Mouse (Mus musculus) lung, embryonic 14.5 days (tissue): Measurements from ENCODE around the gene Bbx. TPM values are rescaled to one million over a fixed set of nuclear protein-coding genes. Genes with fewer than 3 reads are reported as not detected.

ENCODE experiments used
- ATAC-seq: fragments of 200-750 bp; cut with Nextera tagmentation; 2 replicates; pipeline ENCODE4 v1.8.0; 2017; ENCODE audit warnings: mild to moderate bottlenecking, moderate TSS enrichment, moderate library complexity; ENCODE audit not compliant: insufficient read depth
- DNase-seq: peaks from one replicate; pipeline ENCODE4 v3.0.0-alpha.2; 2015
- H3K27ac ChIP-seq: fragments of 300-500 bp; sonication (generic); 2 replicates; pipeline ENCODE4 v1.5.1; 2014; ENCODE audit warnings: low read depth, mild to moderate bottlenecking, moderate library complexity
- H3K27me3 ChIP-seq: fragments of 300-500 bp; sonication (generic); 2 replicates; pipeline ENCODE4 v1.6.1; 2014; ENCODE audit warnings: low read length, control low read depth; ENCODE audit not compliant: insufficient read depth
- H3K36me3 ChIP-seq: fragments of 300-500 bp; sonication (generic); 2 replicates; pipeline ENCODE4 v1.6.1; 2014; ENCODE audit warnings: control low read depth; ENCODE audit not compliant: insufficient read depth
- H3K4me1 ChIP-seq: fragments of 300-500 bp; sonication (generic); 2 replicates; pipeline ENCODE4 v1.6.1; 2014; ENCODE audit warnings: antibody characterized with exemption, control low read depth; ENCODE audit not compliant: insufficient read depth
- H3K4me2 ChIP-seq: fragments of 300-500 bp; sonication (generic); 2 replicates; pipeline ENCODE4 v1.6.1; 2014; ENCODE audit warnings: mild to moderate bottlenecking
- H3K4me3 ChIP-seq: fragments of 300-500 bp; sonication (generic); 2 replicates; pipeline ENCODE4 v1.5.1; 2014; ENCODE audit warnings: low read depth, low read length
- H3K9ac ChIP-seq: fragments of 300-500 bp; sonication (generic); 2 replicates; pipeline ENCODE4 v1.6.1; 2014
- H3K9me3 ChIP-seq: fragments of 300-500 bp; sonication (generic); 2 replicates; pipeline ENCODE4 v1.6.1; 2016; ENCODE audit warnings: low read depth, low read length, control low read depth
- CTCF ChIP-seq: IDR thresholded peaks from 2 replicates; pipeline ENCODE4 v1.5.1; 2016; ENCODE audit warnings: antibody characterized with exemption, low read depth
- WGBS: fragments of 180-500 bp; shearing (Covaris S2); extraction: QIAGEN DNeasy Blood & Tissue Kit; methylation state at CpG from one replicate; pipeline ENCODE4 v1.1.7; 2014; 5-methylcytosine and 5-hydroxymethylcytosine counted together
- polyA plus RNA-seq: library from polyadenylated mRNA; unstranded; fragments of >200 nt; fragmentation: Nextera tagmentation; extraction: Ambion mirVana; gene quantifications from 2 replicates; pipeline ENCODE4 v1.2.1, GENCODE M21; 2014

Bbx gene
- polyA plus RNA-seq, 1 experiment from 2014 or later = 40.5 TPM

DNA sequence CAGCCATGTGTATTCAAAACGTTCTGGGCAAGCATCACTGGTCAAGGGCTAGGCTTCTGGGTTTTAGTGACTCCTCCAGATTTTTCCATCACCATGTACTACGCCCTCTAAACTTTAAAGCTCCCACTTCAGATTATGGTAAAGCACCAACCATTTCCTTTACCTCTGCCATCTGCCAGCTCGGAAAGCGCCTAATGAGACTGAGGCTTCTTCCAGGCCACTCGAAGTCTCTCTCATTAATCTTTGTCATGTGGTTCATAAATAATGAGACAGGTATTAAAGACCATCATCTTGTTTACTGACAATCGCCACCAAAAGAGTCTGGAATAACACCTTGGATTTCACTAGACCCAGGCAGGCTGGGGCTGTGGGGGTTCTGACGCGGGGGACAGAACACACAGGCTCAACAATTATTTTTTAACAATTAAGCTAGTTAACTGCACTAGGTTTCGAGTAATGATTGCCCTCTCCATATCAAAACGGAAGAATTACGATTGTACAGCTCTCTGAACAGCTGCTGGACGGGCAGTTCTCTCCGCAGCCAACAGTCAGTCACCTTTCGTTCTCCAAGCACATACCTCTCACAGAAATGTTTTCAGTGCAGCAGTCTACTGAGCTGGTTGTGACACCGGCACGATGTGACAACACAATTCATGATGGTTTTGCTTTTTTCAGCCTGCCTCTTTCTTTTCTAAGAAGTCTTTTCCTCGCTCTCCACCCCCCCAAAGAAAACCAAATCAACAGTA is 68.6 kb downstream of the Bbx start:
- no peaks in the 10 kb centered on the region for H3K9me3 ChIP-seq
- ATAC-seq (no peak), DNase-seq (no peak)
- peak overlapping the region; percentile 66 for H3K4me2 ChIP-seq
- no peaks in the 10 kb centered on the region for H3K4me1 ChIP-seq
- H3K27ac ChIP-seq = peak overlapping the region; percentile 68
- no peaks in the 10 kb centered on the region for H3K27me3 ChIP-seq
- 32% methylated on average over 17 of the region's 17 CpGs for WGBS
- H3K4me3 ChIP-seq = peak overlapping the region; percentile 39
- TF ChIP-seq CTCF = no peak
- H3K36me3 ChIP-seq = no peaks in the 10 kb centered on the region
- peak overlapping the region; percentile 43 for H3K9ac ChIP-seq

- H3K9ac ChIP-seq = no peak overlapping the region
- DNase-seq (no peak), ATAC-seq (no peak)
- no peak for TF ChIP-seq CTCF
- H3K4me2 ChIP-seq = no peak overlapping the region
- no peak overlapping the region for H3K27ac ChIP-seq
- WGBS = 76% methylated on average over 7 of the region's 7 CpGs
- H3K36me3 ChIP-seq = 0 out of 2 replicates have a peak, but pooled peaks cover 3% of the 10 kb centered on the region
- no peaks in the 10 kb centered on the region for H3K9me3 ChIP-seq
- H3K4me1 ChIP-seq = no peaks in the 10 kb centered on the region
- no peaks in the 10 kb centered on the region for H3K27me3 ChIP-seq
- no peak overlapping the region for H3K4me3 ChIP-seq
Observed at GRCm38 (mm10) chr16:50360631-50361030, 71.6 kb downstream of the Bbx start.

- no peaks in the 10 kb centered on the region for H3K36me3 ChIP-seq
- H3K4me2 ChIP-seq = no peak overlapping the region
- no peak overlapping the region for H3K4me3 ChIP-seq
- 91% methylated on average over 2 of the region's 2 CpGs for WGBS
- no peak for TF ChIP-seq CTCF
- ATAC-seq (no peak), DNase-seq (no peak)
- no peaks in the 10 kb centered on the region for H3K27me3 ChIP-seq
- H3K27ac ChIP-seq = no peak overlapping the region
- H3K4me1 ChIP-seq = no peaks in the 10 kb centered on the region
- H3K9ac ChIP-seq = no peak overlapping the region
- H3K9me3 ChIP-seq = no peaks in the 10 kb centered on the region
Observed at GRCm38 (mm10) chr16:50329684-50330083, 102.5 kb downstream of the Bbx start.

DNA sequence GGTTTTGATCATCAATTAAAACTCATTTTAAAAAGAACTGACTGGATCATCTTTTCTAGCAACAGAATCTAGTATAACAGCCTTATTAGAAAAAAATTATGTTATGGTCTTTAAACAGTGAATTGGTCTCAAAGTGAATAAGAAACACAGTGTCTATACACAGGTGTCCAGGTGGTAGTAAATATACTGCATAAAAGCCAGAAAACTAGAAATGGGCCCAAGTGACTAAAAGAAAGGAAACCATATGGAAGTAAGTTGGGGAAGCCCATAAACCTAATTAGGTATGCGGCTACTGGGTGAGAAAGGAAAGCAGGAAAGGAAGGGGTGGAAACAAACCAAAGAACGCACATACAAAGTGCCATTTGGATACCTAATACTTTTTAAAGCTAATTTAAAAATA is 107.4 kb downstream of the Bbx start:
- Histone ChIP-seq H3K4me1 (no peaks in the 10 kb centered on the region), H3K27ac (no peak overlapping the region), H3K27me3 (no peaks in the 10 kb centered on the region), H3K9ac (no peak overlapping the region), H3K9me3 (no peaks in the 10 kb centered on the region), H3K4me3 (no peak overlapping the region), H3K4me2 (no peak overlapping the region), H3K36me3 (no peaks in the 10 kb centered on the region)
- ATAC-seq (no peak), DNase-seq (no peak)
- TF ChIP-seq CTCF = no peak
- WGBS = 91% methylated on average over 2 of the region's 2 CpGs

GRCm38 (mm10) chr16:50324292-50324691 is 107.9 kb downstream of the Bbx start:
- WGBS = 85% methylated on average over 6 of the region's 6 CpGs
- no peaks in the 10 kb centered on the region for H3K36me3 ChIP-seq

DNA sequence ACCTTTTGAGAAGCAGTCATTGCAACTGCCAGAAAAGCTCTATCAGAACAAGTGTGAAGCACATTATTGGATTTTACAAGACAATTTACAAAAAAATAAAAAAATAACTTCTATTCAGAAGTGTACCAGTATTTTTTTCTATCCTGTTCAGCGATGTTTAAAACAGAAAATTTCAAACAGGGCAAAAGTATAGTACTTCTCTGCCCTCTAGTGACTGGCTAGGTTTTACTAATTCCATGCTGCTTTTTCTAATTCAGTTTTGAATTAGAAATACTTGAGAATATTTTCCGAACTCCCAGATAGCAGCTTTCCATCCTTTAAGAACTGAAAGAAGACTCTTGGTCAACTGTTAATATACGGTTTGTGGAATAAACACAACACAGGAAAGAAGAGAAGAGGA is 110.8 kb downstream of the Bbx start:
- WGBS = 71% methylated on average over 3 of the region's 3 CpGs
- no peaks in the 10 kb centered on the region for H3K27me3 ChIP-seq
- H3K4me1 ChIP-seq = no peaks in the 10 kb centered on the region
- DNase-seq (peak; percentile 56), ATAC-seq (no peak)
- H3K4me2 ChIP-seq = no peak overlapping the region
- no peaks in the 10 kb centered on the region for H3K9me3 ChIP-seq
- no peak overlapping the region for H3K9ac ChIP-seq
- H3K27ac ChIP-seq = no peak overlapping the region
- no peak overlapping the region for H3K4me3 ChIP-seq
- peak; percentile 28; the same call in 1 of the 2 replicates for TF ChIP-seq CTCF
- no peaks in the 10 kb centered on the region for H3K36me3 ChIP-seq

More at GRCm38 (mm10) chr16:50324292-50324691, 107.9 kb downstream of the Bbx start:
- no peaks in the 10 kb centered on the region for H3K4me1 ChIP-seq
- H3K9me3 ChIP-seq = no peaks in the 10 kb centered on the region
- ATAC-seq = no peak
- H3K4me2 ChIP-seq = no peak overlapping the region
- H3K27ac ChIP-seq = no peak overlapping the region
- no peak overlapping the region for H3K9ac ChIP-seq
- H3K4me3 ChIP-seq = no peak overlapping the region
- DNase-seq = no peak
- TF ChIP-seq CTCF = peak; percentile 22; the same call in 1 of the 2 replicates
- H3K27me3 ChIP-seq = no peaks in the 10 kb centered on the region

- no peak for DNase-seq
Observed at GRCm38 (mm10) chr16:50318255-50318654, 113.9 kb downstream of the Bbx start.

More at GRCm38 (mm10) chr16:50318255-50318654, 113.9 kb downstream of the Bbx start:
- Histone ChIP-seq H3K36me3 (no peaks in the 10 kb centered on the region), H3K9me3 (no peaks in the 10 kb centered on the region), H3K4me3 (no peak overlapping the region), H3K4me1 (no peaks in the 10 kb centered on the region), H3K27me3 (no peaks in the 10 kb centered on the region), H3K9ac (no peak overlapping the region), H3K27ac (no peak overlapping the region), H3K4me2 (no peak overlapping the region)
- WGBS = 69% methylated on average over 3 of the region's 3 CpGs
- no peak for ATAC-seq
- TF ChIP-seq CTCF = no peak
